13 mouse cellular contexts compared by ENCODE assay signal in genomic region chr3:96667316-96667715, GRCm38 (mm10). TPM values are rescaled to one million over a fixed set of nuclear protein-coding genes. Genes with fewer than 3 reads are reported as not detected.
DNase-seq lines count a peak whose midpoint lies in the region; ATAC-seq and TF ChIP-seq lines count a peak whose summit lies in the region.
"Had no signal": no experiment of that assay in that cellular context is flagged by ENCODE, and none has a peak within 500 bp of the region (broad histone marks: within the 10 kb centered on the region; RNA-seq: fewer than 3 reads in every experiment).

No protein-coding gene starts in this region.

- H3K4me2 ChIP-seq in hindbrain, embryonic 13.5 days, result no peak overlapping the region
- H3K4me2 ChIP-seq: embryonic facial prominence, embryonic 15.5 days; heart, embryonic 12.5 days; stomach, embryonic 15.5 days had no signal

- H3K9ac ChIP-seq in hindbrain, embryonic 13.5 days, result no peak overlapping the region
- H3K9ac ChIP-seq: embryonic facial prominence, embryonic 15.5 days; heart, embryonic 12.5 days; stomach, embryonic 15.5 days had no signal

- no peaks in the 10 kb centered on the region for H3K9me3 ChIP-seq in hindbrain, embryonic 13.5 days
- H3K9me3 ChIP-seq: embryonic facial prominence, embryonic 15.5 days; heart, embryonic 12.5 days; stomach, embryonic 15.5 days had no signal

- WGBS in lung, adult 2 months, result 46% methylated on average over 1 of the region's 1 CpGs
- 49% methylated on average over 1 of the region's 1 CpGs for WGBS in hindbrain, embryonic 13.5 days

- H3K27ac ChIP-seq in hindbrain, embryonic 13.5 days, result no peak overlapping the region
- H3K27ac ChIP-seq: embryonic facial prominence, embryonic 15.5 days; stomach, embryonic 15.5 days had no signal

- ATAC-seq in hindbrain, embryonic 13.5 days (ENCODE audit: low FRiP score), result no peak
- ATAC-seq: activated CD4-positive, CD25-positive, alpha-beta regulatory T cell, adult 4 months had no signal

- no peak overlapping the region for H3K4me3 ChIP-seq in lung, adult 2 months (replicated peaks; ENCODE audit: extremely low read depth, low read depth, low read length)
- no peak overlapping the region for H3K4me3 ChIP-seq in hindbrain, embryonic 13.5 days
- H3K4me3 ChIP-seq: embryonic facial prominence, embryonic 15.5 days; heart, embryonic 12.5 days; myocyte; stomach, embryonic 15.5 days had no signal

- 0 out of 2 replicates have a peak, but pooled peaks have one; percentile 14 for TF ChIP-seq CTCF in lung, adult 2 months (IDR thresholded peaks at IDR 0.05; ENCODE audit: insufficient read depth, low read length)

- no peaks in the 10 kb centered on the region for H3K4me1 ChIP-seq in lung, adult 2 months (ENCODE audit: control insufficient read depth, insufficient read depth, low read length)
- peaks cover 16% of the 10 kb centered on the region for H3K4me1 ChIP-seq in hindbrain, embryonic 13.5 days (replicated peaks)

- H3K36me3 ChIP-seq in hindbrain, embryonic 13.5 days, result no peaks in the 10 kb centered on the region
- H3K36me3 ChIP-seq: embryonic facial prominence, embryonic 15.5 days; heart, embryonic 12.5 days; stomach, embryonic 15.5 days had no signal

- DNase-seq in embryo, embryonic 10.5 days (ENCODE audit: low spot score), result peak; percentile 39
- no peak for DNase-seq in embryo, embryonic 9.5 days (ENCODE audit: extremely low spot score)
- DNase-seq in 3T3-L1 (ENCODE audit: low read depth, low spot score) (peak; percentile 76), R1 (ENCODE audit: low read depth, low spot score) (peak; percentile 81)
- DNase-seq in lung, adult 2 months, result no peak
- DNase-seq in ovary, postnatal 36 days (ENCODE audit: low spot score), result no peak
- DNase-seq in cerebellum, adult 18-20 months, result no peak

- H3K27me3 ChIP-seq in hindbrain, embryonic 13.5 days, result peaks cover 17% of the 10 kb centered on the region
- H3K27me3 ChIP-seq: embryonic facial prominence, embryonic 15.5 days; stomach, embryonic 15.5 days had no signal

- no peak for TF ChIP-seq POLR2A in lung, adult 2 months (IDR thresholded peaks at IDR 0.05; ENCODE audit: borderline replicate concordance, extremely low read depth, low read depth, low read length)

RNA-seq across cellular contexts. Expression of gene Ankrd35, which starts 2.6 kb away (rescaled TPM):
- polyA plus RNA-seq in lung, adult 2 months (2012; rRNA removed), result 1.4 and 3.6 TPM in 2 replicates
- polyA plus RNA-seq in hindbrain, embryonic 13.5 days (2015; fragmentation: Nextera tagmentation; extraction: Ambion mirVana), result 0.84 and 0.89 TPM in 2 replicates

RNA-seq across cellular contexts. Expression of gene Itga10, which starts 21.9 kb away (rescaled TPM):
- 1.7 and 2.3 TPM in 2 replicates for polyA plus RNA-seq in lung, adult 2 months (2012; rRNA removed)
- polyA plus RNA-seq in hindbrain, embryonic 13.5 days (2015; fragmentation: Nextera tagmentation; extraction: Ambion mirVana), result 0.82 and 0.91 TPM in 2 replicates

RNA-seq across cellular contexts. Expression of gene Pias3, which starts 28.9 kb away (rescaled TPM):
- 39.3 and 44.1 TPM in 2 replicates for polyA plus RNA-seq in lung, adult 2 months (2012; rRNA removed)
- polyA plus RNA-seq in hindbrain, embryonic 13.5 days (2015; fragmentation: Nextera tagmentation; extraction: Ambion mirVana), result 33.7 and 33.8 TPM in 2 replicates

RNA-seq across cellular contexts. Expression of gene Gm42957, which starts 32.0 kb away (rescaled TPM):
- polyA plus RNA-seq in lung, adult 2 months (2012; rRNA removed), result 0.02 and 0.18 TPM in 2 replicates
- polyA plus RNA-seq in hindbrain, embryonic 13.5 days (2015; fragmentation: Nextera tagmentation; extraction: Ambion mirVana), result 0.05 and 0.12 TPM in 2 replicates

RNA-seq across cellular contexts. Expression of gene Pex11b, which starts 32.1 kb away (rescaled TPM):
- 24.0 and 40.1 TPM in 2 replicates for polyA plus RNA-seq in lung, adult 2 months (2012; rRNA removed)
- polyA plus RNA-seq in hindbrain, embryonic 13.5 days (2015; fragmentation: Nextera tagmentation; extraction: Ambion mirVana), result 49.0 and 50.2 TPM in 2 replicates

Comparison
In these comparisons a context has a peak if more than half of its experiments do, and no peak if none do; other contexts are left out.
1. DNase-seq: peak in embryo, embryonic 10.5 days (single experiment), 3T3-L1 (single experiment) and R1 (single experiment); none in embryo, embryonic 9.5 days (single experiment), lung, adult 2 months (single experiment), ovary, postnatal 36 days (single experiment) and cerebellum, adult 18-20 months (0 of 2).